In the genomic region with DNA sequence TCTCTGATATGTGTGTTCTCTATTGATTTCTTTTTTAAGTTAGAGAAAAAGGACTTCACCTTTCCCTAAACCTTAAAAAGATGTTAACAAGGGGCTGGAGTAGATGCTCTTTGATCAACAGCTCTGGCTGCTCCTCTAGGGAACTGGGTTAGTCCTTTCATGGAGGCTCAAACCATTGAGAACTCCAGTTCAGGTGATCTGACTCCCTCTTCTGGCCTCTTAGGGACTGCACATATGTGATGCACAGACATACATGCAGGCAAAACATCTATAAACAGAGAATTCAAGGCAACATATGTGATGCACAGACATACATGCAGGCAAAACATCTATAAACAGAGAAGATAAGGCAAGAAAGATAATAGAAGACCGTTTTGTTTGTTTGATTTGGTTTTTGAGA, we compare ENCODE assay signal across 17 mouse cellular contexts. TPM values are rescaled to one million over a fixed set of nuclear protein-coding genes. Genes with fewer than 3 reads are reported as not detected.
A peak's percentile ranks its signal among the peaks of the same experiment; 100 is the strongest.
DNase-seq lines count a peak whose midpoint lies in the region; ATAC-seq and TF ChIP-seq lines count a peak whose summit lies in the region.
"Had no signal": no experiment of that assay in that cellular context is flagged by ENCODE, and none has a peak within 500 bp of the region (broad histone marks: within the 10 kb centered on the region; RNA-seq: fewer than 3 reads in every experiment).

No protein-coding gene starts in this region.

- 82% methylated on average over 1 of the region's 1 CpGs for WGBS in kidney, postnatal 0 days

- H3K4me1 ChIP-seq in kidney, postnatal 0 days (replicated peaks; ENCODE audit: insufficient read depth, low read length): no peaks in the 10 kb centered on the region
- H3K4me1 ChIP-seq: embryonic facial prominence, embryonic 13.5 days; stomach, embryonic 15.5 days had no signal

- peak; percentile 52 for TF ChIP-seq CTCF in kidney, postnatal 0 days (IDR thresholded peaks at IDR 0.05; ENCODE audit: low read depth)

- H3K36me3 ChIP-seq in kidney, postnatal 0 days (ENCODE audit: insufficient read depth, low read length): peaks cover 5% of the 10 kb centered on the region; the same call in 1 of the 2 replicates

- no peak overlapping the region for H3K4me2 ChIP-seq in kidney, postnatal 0 days (ENCODE audit: low read length)
- H3K4me2 ChIP-seq: embryonic facial prominence, embryonic 13.5 days; hindbrain, embryonic 14.5 days; limb, embryonic 12.5 days; stomach, embryonic 15.5 days had no signal

- H3K4me3 ChIP-seq in kidney, postnatal 0 days (replicated peaks; ENCODE audit: low read depth, low read length): no peak overlapping the region
- H3K4me3 ChIP-seq: embryonic facial prominence, embryonic 13.5 days; limb, embryonic 12.5 days; stomach, embryonic 15.5 days had no signal

- H3K9ac ChIP-seq in kidney, postnatal 0 days (ENCODE audit: low read depth, low read length): no peak overlapping the region
- H3K9ac ChIP-seq: embryonic facial prominence, embryonic 13.5 days; hindbrain, embryonic 14.5 days; limb, embryonic 12.5 days; stomach, embryonic 15.5 days had no signal

- H3K9me3 ChIP-seq in kidney, postnatal 0 days (replicated peaks; ENCODE audit: low read length): no peaks in the 10 kb centered on the region
- H3K9me3 ChIP-seq: embryonic facial prominence, embryonic 13.5 days; limb, embryonic 12.5 days; stomach, embryonic 15.5 days had no signal

- DNase-seq in embryo, embryonic 10 days (ENCODE audit: low spot score): peak; percentile 24
- DNase-seq in embryo, embryonic 9.5 days (ENCODE audit: extremely low spot score): no peak
- no peak for DNase-seq in kidney, postnatal 0 days (ENCODE audit: low spot score)
- DNase-seq in kidney, postnatal 10 days: no peak
- peak; percentile 9 for DNase-seq in 3T3-L1 (ENCODE audit: low read depth, low spot score)
- peak; percentile 30 for DNase-seq in ZHBTc4 (ENCODE audit: low read depth, low spot score)
- DNase-seq in spleen, adult 12 weeks (ENCODE audit: low spot score): no peak
- no peak for DNase-seq in thymus, postnatal 25 days
- DNase-seq: adrenal gland, postnatal 14 days; cerebellum, adult 9-11 months; lung, adult 18-20 months; thymus, postnatal 14 days had no signal

- no peak overlapping the region for H3K27ac ChIP-seq in kidney, postnatal 0 days
- H3K27ac ChIP-seq: embryonic facial prominence, embryonic 13.5 days; hindbrain, embryonic 14.5 days; limb, embryonic 12.5 days; stomach, embryonic 15.5 days had no signal

- ATAC-seq in kidney, postnatal 0 days (replicated peaks; ENCODE audit: low FRiP score, low read depth): no peak

- no peaks in the 10 kb centered on the region for H3K27me3 ChIP-seq in kidney, postnatal 0 days (ENCODE audit: insufficient read depth, low read length)
- H3K27me3 ChIP-seq: embryonic facial prominence, embryonic 13.5 days; limb, embryonic 12.5 days; stomach, embryonic 15.5 days had no signal

RNA-seq across cellular contexts. Expression of gene Adgrf3, which starts 13.1 kb away (rescaled TPM):
- polyA plus RNA-seq in kidney, postnatal 0 days (2015; fragmentation: Nextera tagmentation; extraction: Ambion mirVana): 0.04 and 0.14 TPM in 2 replicates
- polyA plus RNA-seq: embryonic facial prominence, embryonic 13.5 days; hindbrain, embryonic 14.5 days; limb, embryonic 12.5 days; neural tube, embryonic 14.5 days had no signal

RNA-seq across cellular contexts. Expression of gene Hadhb, which starts 37.4 kb away (rescaled TPM):
- 215 and 229 TPM in 2 replicates for polyA plus RNA-seq in kidney, postnatal 0 days (2015; fragmentation: Nextera tagmentation; extraction: Ambion mirVana)

RNA-seq across cellular contexts. Expression of gene Hadha, which starts 37.5 kb away (rescaled TPM):
- 171 and 193 TPM in 2 replicates for polyA plus RNA-seq in kidney, postnatal 0 days (2015; fragmentation: Nextera tagmentation; extraction: Ambion mirVana)

RNA-seq across cellular contexts. Expression of gene Selenoi, which starts 39.9 kb away (rescaled TPM):
- polyA plus RNA-seq in kidney, postnatal 0 days (2015; fragmentation: Nextera tagmentation; extraction: Ambion mirVana): 9.2 and 9.7 TPM in 2 replicates

Comparison
In these comparisons a context has a peak if more than half of its experiments do, and no peak if none do; other contexts are left out.
1. DNase-seq: peak in embryo, embryonic 10 days (single experiment), 3T3-L1 (single experiment) and ZHBTc4 (single experiment); none in embryo, embryonic 9.5 days (single experiment), kidney, postnatal 0 days (single experiment), kidney, postnatal 10 days (single experiment), spleen, adult 12 weeks (single experiment) and thymus, postnatal 25 days (single experiment).